Mouse (Mus musculus) kidney, postnatal 4 days (tissue): ENCODE results near the gene D5Ertd579e.
"Not testable (repeated sequence)": the region's sequence is repeated elsewhere in the genome, so short reads cannot be mapped to it uniquely, and the experiment has no call there.

Experiments used
- DNase-seq, 2 experiments: peaks; one replicate each; pipeline ENCODE4 v3.0.0; 2021; ENCODE audit warnings: mixed read lengths in 2 of 2

Gene D5Ertd579e

GRCm38 (mm10) chr5:36678799-36679198 is 17.0 kb downstream of the D5Ertd579e start:
- no peak for DNase-seq

GRCm38 (mm10) chr5:36677907-36678306 is 17.9 kb downstream of the D5Ertd579e start:
- no peak for DNase-seq

- no peak for DNase-seq
These were observed 20.4 kb downstream of the D5Ertd579e start for GRCm38 (mm10) chr5:36675466-36675865.

- DNase-seq: no peak
These were observed 21.0 kb downstream of the D5Ertd579e start for GRCm38 (mm10) chr5:36674658-36675433.

GRCm38 (mm10) chr5:36669021-36670008 is 26.5 kb downstream of the D5Ertd579e start:
- no peak for DNase-seq

GRCm38 (mm10) chr5:36668572-36668971 is 27.3 kb downstream of the D5Ertd579e start:
- no peak for DNase-seq

- DNase-seq: not testable (repeated sequence)
These were observed 27.8 kb downstream of the D5Ertd579e start for GRCm38 (mm10) chr5:36667986-36668385.

GRCm38 (mm10) chr5:36667165-36667564 is 28.7 kb downstream of the D5Ertd579e start:
- no peak for DNase-seq

- not testable (repeated sequence) for DNase-seq
These were observed 29.1 kb downstream of the D5Ertd579e start for GRCm38 (mm10) chr5:36666699-36667098.

GRCm38 (mm10) chr5:36663329-36663728 is 32.5 kb downstream of the D5Ertd579e start:
- DNase-seq: no peak

GRCm38 (mm10) chr5:36660977-36661760 is 34.7 kb downstream of the D5Ertd579e start:
- DNase-seq: not testable (repeated sequence)

GRCm38 (mm10) chr5:36625612-36626011 is 70.2 kb downstream of the D5Ertd579e start:
- DNase-seq: no peak

- DNase-seq: no peak
These were observed 72.2 kb downstream of the D5Ertd579e start for GRCm38 (mm10) chr5:36623670-36624069.

GRCm38 (mm10) chr5:36621058-36621449 is 74.8 kb downstream of the D5Ertd579e start:
- no peak for DNase-seq

- DNase-seq: no peak
These were observed 75.3 kb downstream of the D5Ertd579e start for GRCm38 (mm10) chr5:36620409-36621057.

GRCm38 (mm10) chr5:36618890-36619289 is 76.9 kb downstream of the D5Ertd579e start:
- DNase-seq: no peak

- no peak for DNase-seq
These were observed 77.5 kb downstream of the D5Ertd579e start for GRCm38 (mm10) chr5:36618356-36618755.

GRCm38 (mm10) chr5:36614124-36614523 is 81.7 kb downstream of the D5Ertd579e start:
- no peak for DNase-seq

- DNase-seq: no peak
These were observed 86.8 kb downstream of the D5Ertd579e start for GRCm38 (mm10) chr5:36608939-36609499.

GRCm38 (mm10) chr5:36603031-36603430 is 92.8 kb downstream of the D5Ertd579e start:
- peak; percentile 66 to 69 for DNase-seq

GRCm38 (mm10) chr5:36602028-36602427 is 93.8 kb downstream of the D5Ertd579e start:
- DNase-seq: no peak

GRCm38 (mm10) chr5:36601492-36601891 is 94.3 kb downstream of the D5Ertd579e start:
- no peak for DNase-seq
